Mouse (Mus musculus): ENCODE measurements around the gene Mras.

Gene Mras

DNA sequence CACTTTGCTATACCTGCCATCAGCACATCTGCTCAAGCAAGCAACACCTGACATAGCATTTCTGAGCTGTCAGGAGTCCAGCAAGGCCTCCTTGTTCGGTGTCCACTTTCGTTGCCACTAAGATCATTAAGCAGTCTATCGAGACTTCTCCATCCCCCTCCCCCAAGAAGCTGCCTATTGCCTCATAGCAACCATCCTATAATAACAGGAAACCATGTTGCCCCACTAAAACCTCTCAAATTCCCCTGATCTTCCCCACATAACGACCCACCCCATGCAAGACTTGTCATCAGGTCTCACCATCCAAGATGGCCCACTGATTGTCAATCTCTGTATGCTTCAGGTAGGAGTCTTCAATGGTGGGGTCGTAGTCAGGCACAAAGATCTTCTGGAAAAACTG is 26.1 kb downstream of the Mras start:
- no peak for DNase-seq

GRCm38 (mm10) chr9:99409280-99409679 is 27.9 kb downstream of the Mras start:
- no peak for DNase-seq

GRCm38 (mm10) chr9:99401288-99401974 is 35.8 kb downstream of the Mras start:
- DNase-seq, result no peak

- no peak for DNase-seq
These were observed 36.4 kb downstream of the Mras start for GRCm38 (mm10) chr9:99400781-99401180.

DNA sequence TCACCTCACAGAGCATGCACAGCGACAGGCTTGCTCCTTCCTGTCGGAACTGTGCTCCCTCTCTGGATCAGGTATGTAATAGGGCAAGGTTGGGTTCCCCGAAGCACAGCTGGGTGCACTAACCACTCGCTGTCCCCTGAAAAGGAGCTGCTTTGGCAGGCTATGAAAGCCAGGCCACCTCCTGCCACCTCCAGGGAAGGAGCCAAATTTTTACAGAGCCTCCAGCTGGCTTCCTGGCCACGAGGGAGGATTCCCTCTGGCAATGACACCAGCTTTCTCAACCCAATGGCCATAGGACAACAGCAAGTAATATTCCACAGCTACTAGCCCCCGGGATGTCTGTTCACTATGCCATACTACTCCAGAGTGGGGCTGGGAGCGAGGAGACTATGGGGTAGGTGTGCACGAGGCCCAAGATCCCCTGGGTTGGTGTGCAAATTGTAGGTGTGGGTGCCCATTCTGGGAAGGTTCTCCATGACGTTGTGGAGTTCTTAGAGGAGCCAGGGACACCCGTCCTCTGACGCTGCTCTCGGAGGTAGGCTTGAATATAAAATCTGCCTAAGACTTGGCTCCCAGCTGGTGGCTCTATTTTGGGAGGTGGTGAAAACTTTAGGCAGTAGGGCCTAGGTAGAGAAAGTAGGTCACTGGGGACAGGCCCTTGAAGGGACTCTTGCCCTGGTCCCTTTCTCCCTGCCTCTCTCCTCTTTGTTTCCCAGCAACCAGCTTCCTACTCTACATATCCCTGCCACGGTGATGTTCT is 39.9 kb downstream of the Mras start:
- no peak for DNase-seq

DNA sequence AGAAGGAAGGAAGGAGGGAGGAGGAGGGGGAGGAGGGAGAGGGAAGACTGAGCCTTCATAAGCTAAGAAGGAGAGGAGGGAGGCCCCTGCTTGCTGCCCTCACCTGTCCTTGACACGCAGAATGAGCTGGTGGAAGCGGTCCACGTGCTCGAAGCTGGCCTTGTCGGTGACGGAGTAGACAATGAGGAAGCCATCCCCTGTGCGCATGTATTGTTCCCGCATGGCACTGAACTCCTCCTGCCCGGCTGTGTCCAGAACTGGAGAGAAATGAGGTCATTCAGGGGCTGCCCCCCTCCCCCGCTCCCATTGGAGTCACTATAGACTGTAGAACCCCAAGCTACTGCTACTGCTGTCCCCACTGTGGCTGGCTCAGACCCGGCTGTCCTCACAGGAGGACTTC is 42.8 kb downstream of the Mras start:
- DNase-seq, result no peak

- no peak for DNase-seq
These were observed 44.0 kb downstream of the Mras start for GRCm38 (mm10) chr9:99393146-99393545.

DNA sequence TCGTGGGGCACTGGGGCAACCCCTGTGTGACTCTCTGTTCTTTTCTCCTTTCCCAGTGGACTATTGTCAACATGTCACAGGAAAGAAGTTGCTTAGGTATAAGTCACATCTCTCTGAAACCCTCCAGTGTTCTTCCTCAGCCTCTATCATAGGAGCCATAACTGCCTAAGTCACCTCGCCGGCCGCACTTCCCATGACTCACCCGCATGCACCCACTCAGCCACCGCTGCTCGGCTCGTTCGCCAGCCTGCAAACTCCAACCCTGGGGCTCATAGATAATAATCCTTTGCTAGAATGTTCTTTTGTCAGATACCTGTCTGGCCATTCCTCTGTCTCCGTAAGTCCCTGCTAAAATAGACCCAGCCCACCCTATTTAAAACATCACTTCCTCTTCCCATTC is 45.6 kb downstream of the Mras start:
- DNase-seq, result no peak

GRCm38 (mm10) chr9:99390716-99391115 is 46.5 kb downstream of the Mras start:
- DNase-seq, result no peak

DNA sequence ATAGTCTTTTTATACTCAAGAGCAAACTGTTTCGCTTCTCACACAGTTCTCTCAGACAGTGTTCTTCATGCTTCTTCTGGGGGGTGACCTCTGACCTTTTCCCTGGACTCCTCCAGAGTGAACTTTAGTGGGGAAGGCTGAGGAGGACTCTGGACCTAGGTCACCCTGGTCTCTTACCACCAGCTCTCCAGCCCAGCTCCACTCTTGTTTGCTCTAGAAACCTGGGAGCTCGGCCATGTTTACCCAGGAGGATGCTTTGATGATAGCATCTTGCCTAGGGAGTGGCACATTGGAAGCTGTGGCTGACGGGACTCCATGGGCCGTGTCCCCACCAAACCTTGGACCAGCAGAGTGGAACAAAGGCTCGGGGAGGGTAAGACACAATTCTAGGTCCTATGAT is 47.0 kb downstream of the Mras start:
- DNase-seq, result no peak

DNA sequence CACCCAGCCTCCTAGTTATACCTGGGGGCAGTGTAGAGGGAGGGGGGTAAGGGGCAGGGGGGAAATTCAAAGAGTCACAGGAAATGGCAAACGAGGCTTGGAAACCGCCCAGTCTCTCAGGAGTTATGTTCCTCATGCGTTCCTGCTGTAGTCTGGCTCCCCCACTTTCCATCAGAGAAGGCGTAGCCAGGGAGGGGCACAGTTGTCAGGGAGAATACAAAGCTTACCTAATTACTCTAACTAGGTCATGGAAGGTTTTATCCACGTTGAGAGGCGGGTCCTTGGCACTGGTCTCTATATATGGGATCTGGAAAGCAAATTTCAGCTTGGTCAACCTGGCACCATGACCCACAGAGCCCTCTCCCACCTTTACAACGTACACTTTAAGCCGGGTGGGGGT is 47.7 kb downstream of the Mras start:
- no peak for DNase-seq

- DNase-seq, result no peak
These were observed 48.3 kb downstream of the Mras start for GRCm38 (mm10) chr9:99388856-99389255.

DNA sequence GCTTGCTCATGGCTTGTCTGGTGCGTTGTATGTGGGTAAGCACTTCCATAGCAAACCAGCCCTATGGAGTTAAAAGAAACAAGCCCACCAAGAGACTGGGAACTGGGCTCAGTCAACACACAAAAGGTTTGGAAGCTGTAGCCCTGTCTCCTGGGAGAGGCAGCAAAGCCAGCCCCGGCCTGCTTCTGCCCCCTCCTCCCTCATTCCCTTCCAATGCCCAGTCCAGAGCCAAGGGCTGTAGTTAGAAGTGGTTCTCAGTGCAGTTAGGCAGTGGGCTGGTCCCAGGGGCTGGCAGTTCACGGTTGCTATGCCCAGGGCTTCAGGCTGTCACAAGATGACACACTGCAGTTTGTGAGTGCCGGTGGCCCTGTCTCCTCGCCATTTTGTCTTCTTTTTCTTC is 49.1 kb downstream of the Mras start:
- no peak for DNase-seq

- DNase-seq, result no peak
These were observed 54.6 kb downstream of the Mras start for GRCm38 (mm10) chr9:99382556-99382955.

DNA sequence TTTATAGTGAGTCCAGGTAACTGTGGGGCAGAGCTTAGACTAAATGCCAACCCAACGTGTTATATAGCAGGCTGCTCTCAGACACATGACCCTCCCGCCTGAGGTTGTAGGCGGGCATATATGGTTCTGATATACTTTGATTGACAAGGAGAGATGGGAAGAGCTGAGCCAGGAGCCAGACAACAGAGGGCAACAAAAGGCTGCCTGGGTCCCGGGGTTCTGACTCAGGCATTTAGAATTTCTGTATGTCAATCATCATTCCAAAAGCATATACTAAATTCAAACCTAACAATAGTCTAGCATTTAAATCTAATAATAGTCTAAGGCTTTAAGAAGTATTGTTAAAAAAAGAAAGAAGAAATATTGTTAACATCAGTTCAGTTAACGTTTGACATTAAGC is 58.0 kb downstream of the Mras start:
- no peak for DNase-seq

DNA sequence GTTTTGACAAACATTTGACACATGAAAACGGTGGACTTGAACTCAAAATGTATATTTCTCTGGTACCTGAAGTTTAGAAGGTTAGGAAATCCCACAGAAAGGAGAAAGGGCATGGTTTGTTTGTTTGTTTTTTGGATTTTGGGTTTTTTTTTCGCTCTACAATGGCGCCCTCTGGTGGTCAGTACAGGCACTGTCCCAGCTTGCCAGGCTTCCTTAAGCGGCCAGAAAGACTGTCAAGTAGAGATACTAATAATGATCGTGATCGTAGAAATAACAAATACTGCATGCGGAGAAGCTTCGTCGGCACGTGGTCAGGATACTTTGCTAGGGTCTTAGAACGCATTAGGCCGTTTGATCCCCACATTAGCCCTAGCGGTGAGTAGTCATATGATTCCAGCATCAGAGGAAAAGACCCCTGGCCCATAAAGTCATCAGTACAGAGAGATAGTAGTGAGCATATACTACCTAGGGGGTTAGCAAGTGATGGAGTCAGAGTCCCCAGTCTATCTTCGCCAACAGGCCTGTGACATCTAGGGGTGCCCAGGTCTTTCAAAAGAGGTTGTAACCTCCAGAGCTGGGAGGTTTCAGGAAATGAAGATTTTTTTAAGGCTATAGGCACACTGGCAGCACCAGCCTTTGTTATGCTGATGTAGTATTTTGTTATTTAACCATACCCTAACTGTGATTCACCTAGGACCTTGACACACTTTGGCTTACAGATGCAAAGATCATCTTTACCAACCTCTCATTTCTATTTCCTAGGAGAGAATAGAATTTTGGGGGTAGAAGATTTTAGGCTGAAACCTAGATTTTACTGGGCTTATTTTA is 60.4 kb downstream of the Mras start:
- DNase-seq, result peak; percentile 71 to 75

- DNase-seq, result no peak
These were observed 68.8 kb downstream of the Mras start for GRCm38 (mm10) chr9:99368431-99368830.

- no peak for DNase-seq
These were observed 71.3 kb downstream of the Mras start for GRCm38 (mm10) chr9:99365906-99366305.

DNA sequence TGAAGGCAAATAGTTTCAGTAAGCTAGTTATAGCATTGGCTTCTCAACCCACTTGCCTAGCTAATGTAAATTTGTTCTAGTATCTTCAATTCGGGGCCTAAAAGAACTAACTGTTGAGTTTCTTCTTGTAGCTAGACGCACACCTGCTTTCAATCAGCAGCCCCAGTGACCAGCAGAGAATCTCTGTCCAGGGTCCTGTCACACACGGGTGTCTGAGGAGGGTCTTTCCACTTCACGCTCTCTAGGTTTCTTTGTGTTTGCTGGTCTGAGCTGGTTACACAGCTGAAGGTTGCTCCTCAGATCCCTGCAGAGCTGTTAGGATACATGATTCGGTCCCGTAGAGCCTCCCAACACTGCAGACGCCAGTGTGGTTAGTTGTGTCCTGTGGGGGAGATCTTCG is 74.1 kb downstream of the Mras start:
- DNase-seq, result no peak

DNA sequence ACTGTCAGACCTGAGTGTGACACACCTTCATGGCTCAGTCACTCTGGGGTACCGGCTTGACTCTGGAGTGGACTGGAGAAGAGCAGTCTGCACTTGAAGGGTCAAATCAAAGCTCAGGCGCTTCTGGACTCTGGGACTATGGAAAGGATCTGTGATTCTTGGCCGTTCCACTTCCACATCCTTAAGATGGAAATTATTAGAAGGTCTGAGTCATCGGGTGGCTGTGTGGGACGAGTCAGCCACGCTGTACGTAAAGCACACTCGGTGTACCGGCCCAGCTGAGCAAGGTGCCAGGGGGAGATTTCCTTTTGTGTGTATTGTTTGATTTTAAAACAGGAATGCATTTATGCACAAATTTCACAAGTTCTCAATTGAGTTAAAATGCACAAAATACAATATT is 75.2 kb downstream of the Mras start:
- DNase-seq, result no peak

GRCm38 (mm10) chr9:99359012-99359411 is 78.2 kb downstream of the Mras start:
- DNase-seq, result no peak

DNA sequence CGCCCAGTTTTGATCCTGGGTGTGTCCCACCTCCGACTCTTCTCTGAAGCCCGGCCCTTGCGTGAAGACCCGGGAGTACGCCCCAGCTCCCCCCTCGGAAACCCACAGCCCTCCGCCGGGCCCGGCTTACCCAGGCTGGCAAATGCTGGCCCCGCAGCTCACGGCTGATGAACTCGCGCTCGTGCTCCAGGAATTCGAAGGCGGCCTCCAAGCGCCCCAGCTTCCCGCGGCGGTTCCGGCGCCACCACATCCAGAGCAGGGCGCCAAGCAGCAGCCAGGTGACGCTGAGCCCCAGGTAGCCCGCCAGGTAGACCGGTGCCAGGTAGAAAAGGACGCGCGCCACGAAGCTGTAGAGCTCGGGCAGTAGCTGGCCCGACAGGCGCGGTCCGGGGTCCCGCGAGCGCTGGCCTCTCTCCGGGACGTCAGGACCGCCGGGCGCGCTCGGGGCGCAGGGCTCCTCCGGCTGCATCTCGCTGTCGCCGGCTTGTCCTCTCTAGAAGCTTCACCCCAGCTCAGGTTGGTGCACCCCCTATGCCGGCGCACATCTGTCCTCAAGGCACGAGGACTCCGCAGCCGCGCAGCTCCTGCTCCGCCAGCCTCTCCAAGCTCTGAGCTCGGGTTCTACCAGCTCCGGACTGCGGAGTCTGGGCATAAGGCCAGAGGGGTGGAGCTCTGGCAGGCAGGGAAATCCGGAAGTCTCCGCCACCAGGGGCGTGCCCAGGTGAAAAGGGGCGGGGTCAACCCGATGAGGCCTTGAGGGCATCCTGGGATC is 79.1 kb downstream of the Mras start, which contains the start of gene Esyt3:
TSS of gene Esyt3 (minus strand) at position 637 of the 772 bp plus-strand sequence.
- DNase-seq, result peak; percentile 72 to 80

DNA sequence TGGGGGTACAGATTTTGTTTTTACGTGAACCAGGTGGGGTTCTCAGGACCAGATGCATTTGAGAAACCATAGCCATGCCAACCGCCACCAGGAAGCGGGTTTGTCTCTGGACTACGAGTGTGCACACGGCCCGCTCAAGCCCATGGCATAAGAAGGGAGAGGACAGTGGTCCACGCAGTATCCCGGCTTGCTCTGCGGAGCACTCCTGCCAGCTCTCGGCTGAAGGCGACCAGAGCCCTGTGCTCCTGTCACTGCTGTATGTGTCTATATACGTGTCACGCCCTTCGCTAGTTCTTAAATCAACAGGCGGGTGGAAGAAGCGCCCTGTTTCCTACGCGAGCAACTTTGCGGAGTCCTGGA is 79.6 kb downstream of the Mras start:
- no peak for DNase-seq

Data from kidney, postnatal 4 days (tissue).